In the genomic region with DNA sequence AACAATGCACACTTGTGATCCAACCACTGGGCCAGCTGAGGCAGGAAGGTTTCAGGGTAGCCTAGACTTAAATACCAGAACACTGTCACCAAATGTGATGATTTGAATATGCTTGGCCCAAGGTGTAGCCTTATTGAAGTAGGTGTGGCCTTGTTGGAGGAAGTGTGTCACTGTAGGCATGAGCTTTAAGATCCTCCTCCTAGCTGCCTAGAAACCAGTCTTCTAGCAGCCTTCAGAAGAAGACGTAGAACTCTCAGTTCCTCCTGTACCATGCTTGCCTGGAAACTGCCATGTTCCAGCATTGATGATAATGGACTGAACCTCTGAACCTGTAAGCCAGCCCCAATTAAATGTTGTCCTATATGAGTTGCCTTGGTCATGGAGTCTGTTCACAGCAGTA, we compare ENCODE assay signal across 31 mouse cellular contexts. TPM values are rescaled to one million over a fixed set of nuclear protein-coding genes. Genes with fewer than 3 reads are reported as not detected.
DNase-seq lines count a peak whose midpoint lies in the region; ATAC-seq and TF ChIP-seq lines count a peak whose summit lies in the region.
"Had no signal": no experiment of that assay in that cellular context is flagged by ENCODE, and none has a peak within 500 bp of the region (broad histone marks: within the 10 kb centered on the region; RNA-seq: fewer than 3 reads in every experiment).

No protein-coding gene starts in this region.

- H3K9ac ChIP-seq in ES-E14 (ENCODE audit: insufficient read depth, low read depth, low read length, poor library complexity, severe bottlenecking) = no peak overlapping the region
- no peak overlapping the region for H3K9ac ChIP-seq in intestine, postnatal 0 days (ENCODE audit: low read depth, low read length)
- H3K9ac ChIP-seq in liver, embryonic 11.5 days (ENCODE audit: low read depth, low read length) = no peak overlapping the region
- H3K9ac ChIP-seq: embryonic facial prominence, embryonic 13.5 days; forebrain, embryonic 13.5 days; heart, embryonic 13.5 days; hindbrain, embryonic 14.5 days had no signal

- H3K36me3 ChIP-seq in ES-E14 (ENCODE audit: control insufficient read depth, insufficient read depth, low read length, poor library complexity, severe bottlenecking) = peaks cover 12% of the 10 kb centered on the region
- peaks cover 11% of the 10 kb centered on the region; the same call in 1 of the 2 replicates for H3K36me3 ChIP-seq in intestine, postnatal 0 days (ENCODE audit: control insufficient read depth, insufficient read depth)
- peaks cover 8% of the 10 kb centered on the region for H3K36me3 ChIP-seq in liver, embryonic 11.5 days (ENCODE audit: control insufficient read depth, insufficient read depth, low read length)

- no peak for TF ChIP-seq CTCF in intestine, postnatal 0 days (IDR thresholded peaks at IDR 0.05; ENCODE audit: low read depth)

- H3K9me3 ChIP-seq in ES-E14 (ENCODE audit: control insufficient read depth, insufficient read depth, low read depth, low read length) = no peaks in the 10 kb centered on the region
- H3K9me3 ChIP-seq in intestine, postnatal 0 days (ENCODE audit: control insufficient read depth) = no peaks in the 10 kb centered on the region
- no peaks in the 10 kb centered on the region for H3K9me3 ChIP-seq in liver, embryonic 11.5 days (ENCODE audit: control insufficient read depth, low read length)
- H3K9me3 ChIP-seq: embryonic facial prominence, embryonic 10.5 days; embryonic facial prominence, embryonic 13.5 days; forebrain, embryonic 10.5 days; forebrain, embryonic 13.5 days; heart, embryonic 10.5 days; heart, embryonic 13.5 days had no signal

- no peak overlapping the region for H3K27ac ChIP-seq in ES-E14 (ENCODE audit: insufficient read depth, low read depth, low read length, poor library complexity, severe bottlenecking)
- no peak overlapping the region for H3K27ac ChIP-seq in intestine, postnatal 0 days (ENCODE audit: low read depth, low read length)
- no peak overlapping the region for H3K27ac ChIP-seq in liver, embryonic 11.5 days (ENCODE audit: low read depth, low read length)
- H3K27ac ChIP-seq: embryonic facial prominence, embryonic 10.5 days; embryonic facial prominence, embryonic 13.5 days; forebrain, embryonic 10.5 days; forebrain, embryonic 13.5 days; heart, adult 2 months; heart, embryonic 10.5 days; heart, embryonic 13.5 days; hindbrain, embryonic 14.5 days; hindbrain, postnatal 0 days had no signal

- H3K4me1 ChIP-seq in ES-E14 (ENCODE audit: control insufficient read depth in 2 of 2, insufficient read depth in 2 of 2, low read length in 2 of 2, poor library complexity in 1 of 2) = no peaks in the 10 kb centered on the region
- H3K4me1 ChIP-seq in intestine, postnatal 0 days (replicated peaks; ENCODE audit: control insufficient read depth, insufficient read depth, low read length) = no peaks in the 10 kb centered on the region
- H3K4me1 ChIP-seq in liver, embryonic 11.5 days (replicated peaks; ENCODE audit: control insufficient read depth, insufficient read depth, low read length) = peaks cover 3% of the 10 kb centered on the region
- H3K4me1 ChIP-seq: embryonic facial prominence, embryonic 10.5 days; embryonic facial prominence, embryonic 13.5 days; forebrain, embryonic 10.5 days; forebrain, embryonic 13.5 days; heart, embryonic 10.5 days had no signal

- no peak overlapping the region for H3K4me2 ChIP-seq in intestine, postnatal 0 days (replicated peaks; ENCODE audit: low read depth)
- no peak overlapping the region for H3K4me2 ChIP-seq in liver, embryonic 11.5 days
- H3K4me2 ChIP-seq: embryonic facial prominence, embryonic 13.5 days; forebrain, embryonic 13.5 days; heart, embryonic 13.5 days; hindbrain, embryonic 14.5 days had no signal

- in situ Hi-C loops in ES-E14 (cut with MboI; ENCODE audit: low sequenced_read_pairs in 2 of 2, unreplicated experiment in 2 of 2) = no loop called here

- H3K4me3 ChIP-seq in ES-E14 (ENCODE audit: insufficient read depth in 1 of 2, low read depth in 1 of 2, low read length in 2 of 2, poor library complexity in 1 of 2, severe bottlenecking in 1 of 2) = no peak overlapping the region
- no peak overlapping the region for H3K4me3 ChIP-seq in intestine, postnatal 0 days (ENCODE audit: low read depth, low read length)
- no peak overlapping the region for H3K4me3 ChIP-seq in liver, embryonic 11.5 days (ENCODE audit: low read depth, low read length)
- H3K4me3 ChIP-seq: embryonic facial prominence, embryonic 10.5 days; embryonic facial prominence, embryonic 13.5 days; forebrain, embryonic 10.5 days; forebrain, embryonic 13.5 days; heart, adult 2 months; heart, embryonic 10.5 days; heart, embryonic 13.5 days had no signal

- no peaks in the 10 kb centered on the region for H3K27me3 ChIP-seq in intestine, postnatal 0 days (replicated peaks; ENCODE audit: control insufficient read depth, insufficient read depth, low read length)
- H3K27me3 ChIP-seq in liver, embryonic 11.5 days (replicated peaks; ENCODE audit: control insufficient read depth, insufficient read depth, low read length) = no peaks in the 10 kb centered on the region
- H3K27me3 ChIP-seq: embryonic facial prominence, embryonic 13.5 days; forebrain, embryonic 13.5 days; heart, embryonic 13.5 days had no signal

- 81% methylated on average over 1 of the region's 1 CpGs for WGBS in intestine, postnatal 0 days
- WGBS in liver, embryonic 11.5 days = 78% methylated on average over 1 of the region's 1 CpGs

- peak; percentile 16; the same call in 1 of the 2 replicates for ATAC-seq in neutrophil, adult 5-6 weeks (ENCODE audit: extremely low read depth, insufficient number of reproducible peaks, low FRiP score, poor library complexity, severe bottlenecking)
- no peak for ATAC-seq in intestine, postnatal 0 days
- no peak for ATAC-seq in liver, embryonic 11.5 days (replicated peaks; ENCODE audit: low FRiP score)
- ATAC-seq: activated CD4-positive, CD25-positive, alpha-beta regulatory T cell, adult 4 months; forebrain, embryonic 13.5 days; forebrain, embryonic 16.5 days; hindbrain, postnatal 0 days; inflammation-experienced regulatory T-cells, adult 6 months had no signal

- DNase-seq in lung, postnatal 25 days (ENCODE audit: low spot score) = peak; percentile 4
- DNase-seq in lung, postnatal 4 days = no peak
- peak; percentile 22 to 33 for DNase-seq in B cell, adult 2 months
- DNase-seq in ES-E14 (ENCODE audit: low read depth, low spot score) = no peak
- no peak for DNase-seq in thymus, postnatal 0 days (ENCODE audit: low spot score)
- no peak for DNase-seq in liver, embryonic 11.5 days (ENCODE audit: low spot score)
- DNase-seq: adrenal gland, adult 8-10 months; adrenal gland, postnatal 25 days; cerebellum, adult 11-12 months; cerebellum, adult 8-10 months; cerebellum, postnatal 10 days; cerebellum, postnatal 36 days; embryo, embryonic 11 days; gastrocnemius, postnatal 10 days; gastrocnemius, postnatal 36 days; heart, adult 2 months; heart, postnatal 14 days; heart, postnatal 4 days had no signal

TF ChIP-seq in ES-E14, 5 proteins besides CTCF, POLR2A, EP300 and RAD21:
- TF ChIP-seq ZNF384 (IDR thresholded peaks at IDR 0.05; ENCODE audit: low read depth, low read length) = 0 out of 2 replicates have a peak, but pooled peaks have one; percentile 13
- TF ChIP-seq ZC3H11A (IDR thresholded peaks at IDR 0.05; ENCODE audit: borderline replicate concordance, low read depth, low read length) = no peak
TF ChIP-seq in ES-E14: peak in this region for 1.

RNA-seq across cellular contexts. Expression of a gene that starts 25.3 kb away (rescaled TPM):
- total RNA-seq in ES-E14 (2012; rRNA removed) = 38.4 and 47.6 TPM in 2 replicates
- total RNA-seq in neutrophil, adult 5-6 weeks (2017) = 110 and 153 TPM in 2 replicates
- polyA plus RNA-seq in intestine, postnatal 0 days (2015; fragmentation: Nextera tagmentation; extraction: Ambion mirVana) = 6.5 and 8.5 TPM in 2 replicates
- polyA plus RNA-seq in thymus, postnatal 0 days (2015; fragmentation: Nextera tagmentation; extraction: Ambion mirVana) = 13.6 and 15.5 TPM in 2 replicates
- 30.1 and 32.2 TPM in 2 replicates for polyA plus RNA-seq in liver, embryonic 11.5 days (2014; fragmentation: Nextera tagmentation; extraction: Ambion mirVana)

Comparison
In these comparisons a context has a peak if more than half of its experiments do, and no peak if none do; other contexts are left out.
1. DNase-seq: peak in lung, postnatal 25 days (single experiment) and B cell, adult 2 months (2 of 2); none in lung, postnatal 4 days (0 of 2), ES-E14 (single experiment), thymus, postnatal 0 days (single experiment) and liver, embryonic 11.5 days (single experiment).